Mouse (Mus musculus) kidney, embryonic 15.5 days (tissue): ENCODE data around the gene Gm45837. TPM values are rescaled to one million over a fixed set of nuclear protein-coding genes. Genes with fewer than 3 reads are reported as not detected.
A peak's percentile ranks its signal among the peaks of the same experiment; 100 is the strongest.

ENCODE experiments used
- ATAC-seq: fragments of 200-750 bp; cut with Nextera tagmentation; replicated peaks from 2 replicates; pipeline ENCODE4 v1.8.0; 2017; ENCODE audit warnings: moderate TSS enrichment; ENCODE audit not compliant: low FRiP score
- H3K27ac ChIP-seq: fragments of 300-500 bp; sonication (generic); 2 replicates; pipeline ENCODE4 v1.5.1; 2015; ENCODE audit warnings: mild to moderate bottlenecking, inconsistent platforms
- H3K27me3 ChIP-seq: fragments of 300-500 bp; sonication (generic); 2 replicates; pipeline ENCODE4 v1.6.1; 2015; ENCODE audit warnings: inconsistent platforms
- H3K36me3 ChIP-seq: fragments of 300-500 bp; sonication (generic); 2 replicates; pipeline ENCODE4 v1.6.1; 2015; ENCODE audit warnings: inconsistent platforms
- H3K4me1 ChIP-seq: fragments of 300-500 bp; sonication (generic); 2 replicates; pipeline ENCODE4 v1.6.1; 2015; ENCODE audit warnings: inconsistent platforms
- H3K4me2 ChIP-seq: fragments of 300-500 bp; sonication (generic); 2 replicates; pipeline ENCODE4 v1.6.1; 2015; ENCODE audit warnings: moderate library complexity, mild to moderate bottlenecking, inconsistent platforms
- H3K4me3 ChIP-seq: fragments of 300-500 bp; sonication (generic); replicated peaks from 2 replicates; pipeline ENCODE4 v1.5.1; 2015; ENCODE audit warnings: mild to moderate bottlenecking, inconsistent platforms
- H3K9ac ChIP-seq: fragments of 300-500 bp; sonication (generic); 2 replicates; pipeline ENCODE4 v1.6.1; 2015; ENCODE audit warnings: mild to moderate bottlenecking, inconsistent platforms
- H3K9me3 ChIP-seq: fragments of 300-500 bp; sonication (generic); replicated peaks from 2 replicates; pipeline ENCODE4 v1.6.1; 2016; ENCODE audit warnings: inconsistent platforms
- WGBS: fragments of 180-500 bp; shearing (Covaris S2); methylation state at CpG from one replicate; pipeline ENCODE4 v1.1.7; 2015; ENCODE audit warnings: mixed read lengths; 5-methylcytosine and 5-hydroxymethylcytosine counted together
- polyA plus RNA-seq: library from polyadenylated mRNA; unstranded; fragments of >200 nt; fragmentation: Nextera tagmentation; extraction: Ambion mirVana; gene quantifications from 2 replicates; pipeline ENCODE4 v1.2.1, GENCODE M21; 2015

Gm45837 gene
- polyA plus RNA-seq, 1 experiment from 2014 or later, result 0.21 TPM

DNA sequence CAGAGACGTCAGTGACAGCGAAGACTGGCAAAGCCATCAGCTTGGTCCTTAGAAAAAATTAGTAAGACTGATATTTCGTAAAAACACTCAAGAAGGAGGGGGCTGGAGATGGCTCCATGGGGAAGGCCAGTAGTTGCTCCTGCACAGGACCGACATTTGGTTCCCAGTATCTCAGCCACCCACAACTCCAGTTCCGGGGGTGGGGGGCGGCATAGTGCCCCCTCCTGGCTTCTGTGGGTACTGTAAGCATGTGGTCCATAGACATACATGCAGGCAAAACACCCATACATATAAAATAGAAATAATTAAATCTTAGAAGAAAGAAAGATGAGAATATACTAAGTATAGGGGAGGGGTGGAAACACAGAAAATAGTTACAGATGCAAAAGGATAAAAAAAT is 105.8 kb downstream of the Gm45837 start:
- H3K36me3 ChIP-seq, result no peaks in the 10 kb centered on the region
- no peak overlapping the region for H3K4me3 ChIP-seq
- no peak overlapping the region for H3K9ac ChIP-seq
- no peaks in the 10 kb centered on the region for H3K9me3 ChIP-seq
- no peak for ATAC-seq
- H3K4me2 ChIP-seq, result no peak overlapping the region
- H3K4me1 ChIP-seq, result no peaks in the 10 kb centered on the region
- H3K27ac ChIP-seq, result no peak overlapping the region
- WGBS, result 61% methylated on average over 6 of the region's 6 CpGs
- H3K27me3 ChIP-seq, result no peaks in the 10 kb centered on the region

GRCm38 (mm10) chr7:101521696-101522095 is 111.0 kb downstream of the Gm45837 start:
- Histone ChIP-seq H3K4me3 (no peak overlapping the region), H3K9me3 (no peaks in the 10 kb centered on the region), H3K36me3 (no peaks in the 10 kb centered on the region), H3K4me2 (no peak overlapping the region), H3K27ac (no peak overlapping the region), H3K4me1 (no peaks in the 10 kb centered on the region), H3K27me3 (no peaks in the 10 kb centered on the region), H3K9ac (no peak overlapping the region)
- 64% methylated on average over 1 of the region's 1 CpGs for WGBS
- no peak for ATAC-seq

DNA sequence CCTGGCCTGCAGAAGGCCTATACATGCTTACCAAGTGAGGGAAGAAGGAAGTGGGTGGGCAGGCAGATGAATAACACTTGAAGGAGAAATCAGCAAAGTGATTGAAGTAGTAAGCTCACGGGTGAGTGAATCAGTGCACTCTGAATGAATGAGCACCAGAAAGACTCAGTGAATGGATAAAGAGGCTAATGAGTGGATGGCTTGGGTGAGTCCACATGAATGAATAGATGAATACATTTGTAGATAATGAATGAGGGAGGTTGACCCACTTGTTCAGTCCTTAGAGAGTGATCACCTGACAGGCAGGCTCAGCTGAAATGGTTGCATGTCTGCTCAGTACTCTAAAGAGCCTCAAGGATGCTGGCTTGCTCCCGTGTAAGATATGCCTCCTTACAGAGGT is 112.5 kb downstream of the Gm45837 start:
- ATAC-seq, result no peak
- Histone ChIP-seq H3K4me2 (no peak overlapping the region), H3K9ac (no peak overlapping the region), H3K27ac (no peak overlapping the region), H3K27me3 (no peaks in the 10 kb centered on the region), H3K4me1 (no peaks in the 10 kb centered on the region), H3K4me3 (no peak overlapping the region), H3K9me3 (no peaks in the 10 kb centered on the region), H3K36me3 (no peaks in the 10 kb centered on the region)
- WGBS, result 75% methylated on average over 2 of the region's 2 CpGs

- no peak overlapping the region for H3K27ac ChIP-seq
- H3K9me3 ChIP-seq, result no peaks in the 10 kb centered on the region
Measured at GRCm38 (mm10) chr7:101526484-101526883, 115.8 kb downstream of the Gm45837 start.

GRCm38 (mm10) chr7:101534428-101534827 is 123.7 kb downstream of the Gm45837 start:
- no peak overlapping the region for H3K4me3 ChIP-seq
- no peaks in the 10 kb centered on the region for H3K36me3 ChIP-seq
- no peak; the same call in 1 of the 2 replicates for ATAC-seq
- WGBS, result 25% methylated on average over 5 of the region's 5 CpGs
- no peak overlapping the region for H3K9ac ChIP-seq
- H3K27me3 ChIP-seq, result no peaks in the 10 kb centered on the region
- no peaks in the 10 kb centered on the region for H3K9me3 ChIP-seq
- H3K4me1 ChIP-seq, result peaks cover 13% of the 10 kb centered on the region
- no peak overlapping the region for H3K27ac ChIP-seq
- no peak overlapping the region for H3K4me2 ChIP-seq

More at GRCm38 (mm10) chr7:101526484-101526883, 115.8 kb downstream of the Gm45837 start:
- Histone ChIP-seq H3K36me3 (no peaks in the 10 kb centered on the region), H3K4me3 (no peak overlapping the region), H3K4me2 (no peak overlapping the region), H3K4me1 (no peaks in the 10 kb centered on the region), H3K9ac (no peak overlapping the region), H3K27me3 (no peaks in the 10 kb centered on the region)
- WGBS, result 50% methylated on average over 7 of the region's 7 CpGs
- no peak for ATAC-seq

- H3K27ac ChIP-seq, result no peak overlapping the region
- no peaks in the 10 kb centered on the region for H3K27me3 ChIP-seq
- H3K9me3 ChIP-seq, result no peaks in the 10 kb centered on the region
- 73% methylated on average over 10 of the region's 10 CpGs for WGBS
- no peak for ATAC-seq
- no peaks in the 10 kb centered on the region for H3K36me3 ChIP-seq
- H3K4me3 ChIP-seq, result no peak overlapping the region
- no peak overlapping the region for H3K9ac ChIP-seq
- no peak overlapping the region for H3K4me2 ChIP-seq
- peaks cover 13% of the 10 kb centered on the region for H3K4me1 ChIP-seq
Measured at GRCm38 (mm10) chr7:101535102-101535501, 124.4 kb downstream of the Gm45837 start.

DNA sequence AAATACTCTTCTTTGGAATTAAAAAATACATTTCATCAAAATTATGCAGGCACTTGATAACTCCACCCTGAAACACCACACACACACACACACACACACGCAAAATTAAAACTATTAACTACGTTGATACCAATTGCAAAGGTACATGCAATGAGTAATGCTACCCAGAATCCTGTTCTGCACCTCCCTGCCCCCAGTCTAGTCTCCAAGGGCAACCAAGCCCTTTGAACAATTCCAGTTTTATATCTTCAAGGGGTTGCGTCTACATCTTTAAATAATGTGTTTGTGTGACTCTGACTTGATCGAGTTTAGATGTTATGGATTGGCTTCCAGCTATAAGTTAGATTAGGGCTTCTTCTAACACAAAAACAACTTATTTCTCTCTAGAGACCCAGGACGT is 124.8 kb downstream of the Gm45837 start:
- H3K4me3 ChIP-seq, result no peak overlapping the region
- no peak overlapping the region for H3K4me2 ChIP-seq
- no peaks in the 10 kb centered on the region for H3K36me3 ChIP-seq
- H3K4me1 ChIP-seq, result peaks cover 13% of the 10 kb centered on the region
- no peak overlapping the region for H3K9ac ChIP-seq
- no peaks in the 10 kb centered on the region for H3K27me3 ChIP-seq
- WGBS, result 82% methylated on average over 5 of the region's 5 CpGs
- ATAC-seq, result no peak
- H3K9me3 ChIP-seq, result no peaks in the 10 kb centered on the region
- H3K27ac ChIP-seq, result no peak overlapping the region

GRCm38 (mm10) chr7:101537541-101537940 is 126.9 kb downstream of the Gm45837 start:
- 49% methylated on average over 8 of the region's 8 CpGs for WGBS
- H3K27me3 ChIP-seq, result no peaks in the 10 kb centered on the region
- ATAC-seq, result no peak
- no peak overlapping the region for H3K4me3 ChIP-seq
- no peak overlapping the region for H3K4me2 ChIP-seq
- peaks cover 25% of the 10 kb centered on the region for H3K4me1 ChIP-seq
- no peak overlapping the region for H3K27ac ChIP-seq
- H3K9me3 ChIP-seq, result no peaks in the 10 kb centered on the region
- H3K36me3 ChIP-seq, result no peaks in the 10 kb centered on the region
- H3K9ac ChIP-seq, result no peak overlapping the region

GRCm38 (mm10) chr7:101538141-101538933 is 127.7 kb downstream of the Gm45837 start:
- Histone ChIP-seq H3K9me3 (no peaks in the 10 kb centered on the region), H3K27ac (no peak overlapping the region), H3K36me3 (no peaks in the 10 kb centered on the region), H3K4me3 (no peak overlapping the region), H3K4me1 (peaks cover 25% of the 10 kb centered on the region), H3K4me2 (peak overlapping the region; percentile 39), H3K9ac (no peak overlapping the region), H3K27me3 (no peaks in the 10 kb centered on the region)
- 38% methylated on average over 14 of the region's 14 CpGs for WGBS
- no peak for ATAC-seq

DNA sequence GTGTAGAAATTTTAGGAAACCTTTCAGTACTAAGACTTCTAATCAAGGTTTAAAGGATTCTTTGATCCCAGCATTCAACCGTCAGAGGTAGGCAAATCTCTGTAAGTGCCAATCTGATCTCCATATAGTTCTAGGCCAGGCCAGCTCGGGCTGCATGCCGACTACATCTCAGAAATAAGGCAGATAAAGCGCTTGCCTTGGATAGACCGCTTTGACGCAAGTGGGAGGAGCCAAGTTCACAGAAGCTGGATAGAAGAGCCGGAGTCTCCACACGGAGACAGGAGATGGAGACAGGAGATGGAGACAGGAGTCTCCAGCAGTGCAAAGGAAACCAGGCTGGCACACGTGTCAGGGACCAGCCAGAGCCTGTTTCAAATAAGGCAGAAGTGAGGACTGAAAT is 129.1 kb downstream of the Gm45837 start:
- no peak overlapping the region for H3K27ac ChIP-seq
- WGBS, result 40% methylated on average over 9 of the region's 9 CpGs
- H3K4me1 ChIP-seq, result peaks cover 22% of the 10 kb centered on the region
- no peak overlapping the region for H3K9ac ChIP-seq
- no peaks in the 10 kb centered on the region for H3K36me3 ChIP-seq
- H3K4me3 ChIP-seq, result no peak overlapping the region
- no peak overlapping the region for H3K4me2 ChIP-seq
- ATAC-seq, result no peak
- H3K9me3 ChIP-seq, result no peaks in the 10 kb centered on the region
- H3K27me3 ChIP-seq, result no peaks in the 10 kb centered on the region

GRCm38 (mm10) chr7:101540684-101541083 is 130.0 kb downstream of the Gm45837 start:
- no peaks in the 10 kb centered on the region for H3K9me3 ChIP-seq
- no peak for ATAC-seq
- H3K27me3 ChIP-seq, result no peaks in the 10 kb centered on the region
- WGBS, result 65% methylated on average over 5 of the region's 5 CpGs
- peak overlapping the region; percentile 40 for H3K4me2 ChIP-seq
- 0 out of 2 replicates have a peak overlapping the region, but pooled peaks have one; percentile 58 for H3K27ac ChIP-seq
- H3K4me3 ChIP-seq, result no peak overlapping the region
- peaks cover 22% of the 10 kb centered on the region for H3K4me1 ChIP-seq
- H3K36me3 ChIP-seq, result no peaks in the 10 kb centered on the region
- no peak overlapping the region for H3K9ac ChIP-seq

GRCm38 (mm10) chr7:101541132-101541531 is 130.4 kb downstream of the Gm45837 start:
- Histone ChIP-seq H3K36me3 (no peaks in the 10 kb centered on the region), H3K27me3 (no peaks in the 10 kb centered on the region), H3K4me2 (peak overlapping the region; percentile 40), H3K9me3 (no peaks in the 10 kb centered on the region), H3K9ac (no peak overlapping the region), H3K4me3 (peak overlapping the region; percentile 21), H3K27ac (peak overlapping the region; percentile 58; the same call in 1 of the 2 replicates), H3K4me1 (peaks cover 22% of the 10 kb centered on the region)
- ATAC-seq, result no peak
- 4% methylated on average over 11 of the region's 11 CpGs for WGBS
